Mouse (Mus musculus): Measurements from ENCODE around the gene Blvrb. TPM values are rescaled to one million over a fixed set of nuclear protein-coding genes. Genes with fewer than 3 reads are reported as not detected.

Blvrb gene
- polyA plus RNA-seq, 1 experiment from 2014 or later = 35.4 TPM

DNA sequence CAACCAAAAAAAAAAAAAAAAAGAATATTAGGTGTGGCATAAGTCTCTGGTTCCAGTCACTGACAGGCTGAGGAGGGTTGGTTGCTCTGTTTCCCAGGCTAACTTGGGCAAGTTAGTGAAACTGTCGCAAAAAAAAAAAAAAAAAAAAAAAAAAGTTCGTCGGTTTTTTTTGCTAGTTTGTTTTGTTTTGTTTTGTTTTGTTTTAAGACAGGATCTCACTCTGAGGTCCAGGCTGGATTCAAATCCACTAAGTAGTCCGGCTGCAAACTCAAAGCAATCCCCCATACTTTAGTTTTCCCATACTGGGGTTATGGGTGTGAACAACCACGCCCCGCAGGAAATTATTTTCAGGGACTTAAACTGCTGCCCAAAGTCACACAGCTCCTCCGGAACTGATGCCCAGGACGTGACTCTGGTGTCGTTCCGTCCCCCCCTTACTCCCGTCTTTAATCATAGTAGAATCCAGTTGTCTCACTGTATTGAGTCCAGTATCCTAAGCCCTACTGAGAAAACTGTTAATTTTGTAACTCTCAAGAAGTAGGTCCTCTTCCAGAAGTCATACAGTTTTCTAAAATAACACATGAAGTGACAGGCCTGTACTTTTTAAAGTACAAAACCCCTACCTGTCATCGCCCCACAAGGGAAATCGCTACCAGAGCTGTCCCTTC, 38.5 kb downstream of the Blvrb start:
- DNase-seq (ENCODE audit: low spot score) (no peak), ATAC-seq (ENCODE audit: low FRiP score) (peak; percentile 17)
- Histone ChIP-seq H3K27me3 (ENCODE audit: control insufficient read depth, insufficient read depth, low read length) (no peaks in the 10 kb centered on the region), H3K4me2 (replicated peaks; ENCODE audit: low read depth, low read length) (peak overlapping the region; percentile 37), H3K4me1 (replicated peaks; ENCODE audit: control insufficient read depth, insufficient read depth, low read length) (no peaks in the 10 kb centered on the region), H3K9ac (ENCODE audit: low read depth, low read length) (no peak overlapping the region; the same call in 1 of the 2 replicates), H3K36me3 (ENCODE audit: control insufficient read depth, insufficient read depth, low read length) (no peaks in the 10 kb centered on the region), H3K27ac (ENCODE audit: low read depth, low read length) (no peak overlapping the region), H3K9me3 (ENCODE audit: control insufficient read depth, low read length) (no peaks in the 10 kb centered on the region), H3K4me3 (ENCODE audit: low read depth, low read length) (peak overlapping the region; percentile 76)
- WGBS = 7% methylated on average over 13 of the region's 13 CpGs

DNA sequence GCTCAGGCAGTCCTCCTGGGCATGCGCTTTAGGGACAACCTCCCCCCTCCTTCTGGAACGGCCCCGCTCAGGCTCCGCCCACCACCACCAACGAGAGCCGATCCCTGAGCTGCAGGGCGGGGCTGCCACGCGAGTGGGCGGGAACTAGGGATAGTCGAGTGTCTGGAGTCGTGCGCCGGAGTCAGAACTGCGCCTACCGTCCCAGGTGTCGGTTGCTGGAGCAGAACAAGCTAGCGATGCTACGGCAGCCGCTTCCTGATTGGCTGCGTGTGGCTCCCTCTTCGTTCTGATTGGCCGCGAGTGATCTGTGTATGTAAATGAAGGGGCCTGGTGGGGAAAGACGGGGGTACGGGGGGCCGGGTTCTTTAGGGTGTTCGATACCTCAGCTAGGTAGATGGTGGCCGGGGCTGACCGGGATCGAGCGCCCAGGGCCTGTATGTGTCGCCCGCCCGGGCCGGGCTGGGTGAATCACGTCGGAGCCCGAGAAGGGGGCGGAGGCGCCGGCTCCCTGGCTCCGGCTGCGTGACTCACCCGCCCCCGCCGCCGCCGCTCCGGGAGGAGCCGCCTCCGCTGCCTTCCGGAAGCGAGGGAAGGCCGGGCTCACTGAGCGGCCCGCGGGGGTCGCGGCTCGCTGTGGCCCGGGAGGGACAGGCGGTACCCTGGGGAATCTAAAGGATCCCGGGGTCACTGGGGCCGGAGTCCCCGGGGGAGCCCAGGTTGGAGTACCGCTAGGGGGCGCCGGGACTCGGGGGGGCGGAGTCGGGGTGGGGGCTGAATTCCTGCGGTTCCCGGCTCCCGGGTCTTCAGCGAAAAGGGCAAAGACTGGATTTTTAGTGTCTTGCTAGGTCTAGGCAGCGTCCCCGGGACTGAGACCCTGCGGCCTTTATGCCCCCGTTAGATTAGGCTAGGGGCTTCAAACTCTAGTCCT, 39.3 kb downstream of the Blvrb start, which contains the start of gene Sertad1:
TSS of gene Sertad1 (plus strand) at position 141 of the 928 bp plus-strand sequence.
- ATAC-seq (ENCODE audit: low FRiP score) (peak; percentile 97), DNase-seq (ENCODE audit: low spot score) (peak; percentile 99)
- Histone ChIP-seq H3K27ac (ENCODE audit: low read depth, low read length) (peak within 1 kb of the TSS; percentile 83), H3K4me2 (replicated peaks; ENCODE audit: low read depth, low read length) (peak within 1 kb of the TSS; percentile 48), H3K27me3 (ENCODE audit: control insufficient read depth, insufficient read depth, low read length) (no peaks in the 10 kb centered on the region), H3K9ac (ENCODE audit: low read depth, low read length) (peak within 1 kb of the TSS; percentile 70), H3K36me3 (ENCODE audit: control insufficient read depth, insufficient read depth, low read length) (no peaks in the 10 kb centered on the region), H3K4me1 (replicated peaks; ENCODE audit: control insufficient read depth, insufficient read depth, low read length) (no peaks in the 10 kb centered on the region), H3K9me3 (ENCODE audit: control insufficient read depth, low read length) (no peaks in the 10 kb centered on the region), H3K4me3 (ENCODE audit: low read depth, low read length) (peak within 1 kb of the TSS; percentile 76)
- WGBS = under 1% methylated on average over 68 of the region's 80 CpGs

DNA sequence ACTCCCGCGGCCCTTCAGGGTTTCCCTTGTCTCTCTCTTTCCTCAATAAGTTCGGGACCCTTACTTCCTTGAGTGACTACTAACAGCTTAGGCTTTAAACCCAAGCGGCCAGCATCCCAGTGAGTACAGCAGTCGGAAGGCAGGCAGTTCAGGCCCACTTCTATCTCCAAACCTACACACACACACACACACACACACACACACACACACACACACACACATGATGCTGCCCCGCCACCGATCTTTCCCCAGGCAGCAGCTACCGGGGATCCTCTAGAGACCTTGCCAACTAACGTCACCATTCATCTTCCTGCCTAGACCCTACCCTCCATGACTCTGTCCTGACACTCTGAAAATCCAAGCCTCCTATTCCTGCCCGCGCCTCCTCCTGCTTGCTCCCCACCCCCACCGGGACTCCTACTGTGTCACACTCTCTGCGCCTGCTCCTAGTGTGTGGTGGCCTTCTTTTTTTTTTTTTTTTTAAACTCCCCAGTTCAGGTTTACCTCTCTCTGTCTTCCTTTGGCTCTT, 40.0 kb downstream of the Blvrb start:
- Histone ChIP-seq H3K4me2 (replicated peaks; ENCODE audit: low read depth, low read length) (peak overlapping the region; percentile 48), H3K27me3 (ENCODE audit: control insufficient read depth, insufficient read depth, low read length) (no peaks in the 10 kb centered on the region), H3K36me3 (ENCODE audit: control insufficient read depth, insufficient read depth, low read length) (no peaks in the 10 kb centered on the region), H3K9ac (ENCODE audit: low read depth, low read length) (peak overlapping the region; percentile 70), H3K27ac (ENCODE audit: low read depth, low read length) (peak overlapping the region; percentile 83), H3K9me3 (ENCODE audit: control insufficient read depth, low read length) (no peaks in the 10 kb centered on the region), H3K4me3 (ENCODE audit: low read depth, low read length) (peak overlapping the region; percentile 76), H3K4me1 (replicated peaks; ENCODE audit: control insufficient read depth, insufficient read depth, low read length) (no peaks in the 10 kb centered on the region)
- ATAC-seq (ENCODE audit: low FRiP score) (no peak), DNase-seq (ENCODE audit: low spot score) (no peak)
- WGBS = 2% methylated on average over 13 of the region's 13 CpGs

DNA sequence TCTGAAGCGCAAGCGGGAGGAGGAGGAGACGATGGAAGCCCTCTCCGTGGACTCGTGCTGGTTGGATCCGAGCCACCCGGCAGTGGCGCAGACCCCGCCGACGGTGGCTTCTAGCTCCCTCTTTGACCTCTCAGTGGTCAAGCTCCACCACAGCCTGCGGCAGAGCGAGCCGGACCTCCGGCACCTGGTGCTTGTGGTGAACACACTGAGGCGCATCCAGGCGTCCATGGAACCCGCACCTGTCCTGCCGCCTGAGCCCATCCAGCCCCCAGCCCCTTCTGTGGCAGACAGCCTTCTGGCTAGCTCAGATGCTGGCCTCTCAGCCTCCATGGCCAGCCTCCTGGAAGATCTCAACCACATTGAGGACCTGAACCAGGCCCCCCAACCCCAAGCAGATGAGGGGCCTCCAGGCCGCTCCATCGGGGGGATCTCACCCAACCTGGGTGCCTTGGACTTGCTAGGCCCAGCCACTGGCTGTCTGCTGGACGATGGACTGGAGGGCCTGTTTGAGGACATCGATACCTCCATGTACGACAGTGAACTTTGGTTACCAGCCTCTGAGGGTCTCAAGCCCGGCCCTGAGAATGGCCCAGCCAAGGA, 41.6 kb downstream of the Blvrb start:
- no peaks in the 10 kb centered on the region for H3K27me3 ChIP-seq (ENCODE audit: control insufficient read depth, insufficient read depth, low read length)
- DNase-seq (ENCODE audit: low spot score) (no peak), ATAC-seq (ENCODE audit: low FRiP score) (no peak)
- no peak overlapping the region for H3K4me2 ChIP-seq (replicated peaks; ENCODE audit: low read depth, low read length)
- H3K4me1 ChIP-seq (replicated peaks; ENCODE audit: control insufficient read depth, insufficient read depth, low read length) = no peaks in the 10 kb centered on the region
- 91% methylated on average over 25 of the region's 25 CpGs for WGBS
- no peaks in the 10 kb centered on the region for H3K36me3 ChIP-seq (ENCODE audit: control insufficient read depth, insufficient read depth, low read length)
- no peak overlapping the region for H3K9ac ChIP-seq (ENCODE audit: low read depth, low read length)
- no peak overlapping the region for H3K4me3 ChIP-seq (ENCODE audit: low read depth, low read length)
- no peaks in the 10 kb centered on the region for H3K9me3 ChIP-seq (ENCODE audit: control insufficient read depth, low read length)
- H3K27ac ChIP-seq (ENCODE audit: low read depth, low read length) = no peak overlapping the region

DNA sequence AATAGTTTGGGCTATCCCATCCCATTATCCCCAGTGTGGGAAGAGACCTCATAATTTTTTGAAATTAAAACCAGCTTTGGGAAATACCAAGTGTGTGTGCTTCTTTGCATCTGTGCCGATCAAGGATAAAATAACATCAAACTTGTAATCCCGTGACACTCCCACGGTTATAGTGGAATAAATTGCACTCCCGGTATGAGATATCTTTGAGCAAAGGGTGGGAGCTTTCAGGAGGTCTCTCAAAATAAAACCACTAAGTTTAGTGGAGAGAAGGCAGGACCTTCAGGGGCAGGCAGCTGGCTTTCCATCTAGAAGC, 42.4 kb downstream of the Blvrb start:
- peak overlapping the region; percentile 29 for H3K4me3 ChIP-seq (ENCODE audit: low read depth, low read length)
- H3K4me2 ChIP-seq (replicated peaks; ENCODE audit: low read depth, low read length) = peak overlapping the region; percentile 50
- H3K36me3 ChIP-seq (ENCODE audit: control insufficient read depth, insufficient read depth, low read length) = no peaks in the 10 kb centered on the region
- WGBS = 41% methylated on average over 4 of the region's 4 CpGs
- DNase-seq (ENCODE audit: low spot score) (no peak), ATAC-seq (ENCODE audit: low FRiP score) (no peak)
- H3K4me1 ChIP-seq (replicated peaks; ENCODE audit: control insufficient read depth, insufficient read depth, low read length) = no peaks in the 10 kb centered on the region
- no peaks in the 10 kb centered on the region for H3K9me3 ChIP-seq (ENCODE audit: control insufficient read depth, low read length)
- no peak overlapping the region for H3K27ac ChIP-seq (ENCODE audit: low read depth, low read length)
- no peaks in the 10 kb centered on the region for H3K27me3 ChIP-seq (ENCODE audit: control insufficient read depth, insufficient read depth, low read length)
- peak overlapping the region; percentile 19 for H3K9ac ChIP-seq (ENCODE audit: low read depth, low read length)

DNA sequence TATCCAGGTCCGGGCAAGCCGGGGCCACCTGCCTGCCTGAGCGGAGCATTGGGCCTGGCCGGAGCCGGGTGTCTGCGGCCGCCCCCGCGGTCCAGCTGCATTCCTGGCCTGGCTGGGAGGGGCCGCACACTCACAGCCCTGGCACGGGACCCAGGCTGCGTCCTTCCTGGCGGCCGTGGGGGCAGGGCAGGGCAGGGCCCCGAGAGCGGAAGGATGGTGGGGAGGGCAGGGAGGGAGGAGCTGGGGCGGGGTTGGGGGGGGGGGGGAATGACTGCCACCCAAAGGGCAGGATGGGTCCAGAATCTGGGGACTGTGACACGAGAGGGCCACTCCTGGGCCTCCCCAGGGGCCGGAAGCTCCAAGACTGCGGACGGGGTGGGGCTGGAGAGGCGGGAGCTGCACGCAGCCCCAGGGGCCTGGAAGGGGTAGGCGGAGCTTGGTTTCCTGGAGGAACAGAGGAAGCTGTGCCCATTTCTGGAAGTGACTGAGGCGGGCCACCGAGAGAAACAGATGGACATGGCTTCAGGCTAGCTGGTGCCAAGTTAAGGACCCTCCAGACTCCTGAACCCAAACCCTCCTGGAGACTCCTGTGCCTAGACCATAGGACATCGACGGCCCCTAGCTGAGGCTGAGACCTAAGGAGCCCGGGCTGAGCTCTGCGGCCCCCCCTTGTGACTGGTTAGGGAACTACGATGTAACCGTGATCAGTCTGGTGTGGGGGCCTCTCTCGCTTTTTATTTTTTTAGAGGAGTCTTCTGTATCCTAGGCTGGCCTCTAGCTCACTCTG, 43.0 kb downstream of the Blvrb start:
- peak overlapping the region; percentile 50 for H3K4me2 ChIP-seq (replicated peaks; ENCODE audit: low read depth, low read length)
- no peaks in the 10 kb centered on the region for H3K4me1 ChIP-seq (replicated peaks; ENCODE audit: control insufficient read depth, insufficient read depth, low read length)
- ATAC-seq (ENCODE audit: low FRiP score) = peak; percentile 43
- H3K9ac ChIP-seq (ENCODE audit: low read depth, low read length) = peak overlapping the region; percentile 19
- no peaks in the 10 kb centered on the region for H3K36me3 ChIP-seq (ENCODE audit: control insufficient read depth, insufficient read depth, low read length)
- H3K4me3 ChIP-seq (ENCODE audit: low read depth, low read length) = peak overlapping the region; percentile 29
- no peaks in the 10 kb centered on the region for H3K27me3 ChIP-seq (ENCODE audit: control insufficient read depth, insufficient read depth, low read length)
- whole genome bisulfite sequencing = under 1% methylated on average over 26 of the region's 33 CpGs
- DNase-seq (ENCODE audit: low spot score) = peak; percentile 81
- H3K27ac ChIP-seq (ENCODE audit: low read depth, low read length) = no peak overlapping the region
- H3K9me3 ChIP-seq (ENCODE audit: control insufficient read depth, low read length) = no peaks in the 10 kb centered on the region

DNA sequence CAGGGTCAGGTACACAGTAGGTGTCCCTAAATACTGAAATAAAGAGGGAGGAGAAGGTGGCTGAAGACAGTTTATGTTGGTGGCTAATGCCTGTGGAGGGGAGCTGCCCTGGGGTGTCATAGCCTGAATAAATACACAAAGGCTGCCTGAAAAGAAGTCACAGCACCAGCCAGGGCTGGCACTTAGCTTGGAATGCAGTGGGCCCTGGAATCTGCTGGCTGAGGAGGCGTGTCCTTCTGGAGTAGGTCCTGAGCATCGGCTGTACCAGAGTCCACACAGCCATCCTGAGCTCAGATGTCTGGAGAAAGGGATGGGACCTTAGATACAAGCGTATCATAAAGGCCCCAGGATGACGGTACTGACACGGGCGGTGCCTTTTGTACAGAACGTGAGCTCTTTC, 44.1 kb downstream of the Blvrb start:
- H3K9ac ChIP-seq (ENCODE audit: low read depth, low read length) = no peak overlapping the region
- H3K4me2 ChIP-seq (replicated peaks; ENCODE audit: low read depth, low read length) = no peak overlapping the region
- no peaks in the 10 kb centered on the region for H3K9me3 ChIP-seq (ENCODE audit: control insufficient read depth, low read length)
- H3K27ac ChIP-seq (ENCODE audit: low read depth, low read length) = no peak overlapping the region
- WGBS = 76% methylated on average over 7 of the region's 7 CpGs
- no peaks in the 10 kb centered on the region for H3K27me3 ChIP-seq (ENCODE audit: control insufficient read depth, insufficient read depth, low read length)
- no peaks in the 10 kb centered on the region for H3K4me1 ChIP-seq (replicated peaks; ENCODE audit: control insufficient read depth, insufficient read depth, low read length)
- H3K4me3 ChIP-seq (ENCODE audit: low read depth, low read length) = no peak overlapping the region
- H3K36me3 ChIP-seq (ENCODE audit: control insufficient read depth, insufficient read depth, low read length) = no peaks in the 10 kb centered on the region
- no peak for DNase-seq (ENCODE audit: low spot score)
- ATAC-seq (ENCODE audit: low FRiP score) = no peak

DNA sequence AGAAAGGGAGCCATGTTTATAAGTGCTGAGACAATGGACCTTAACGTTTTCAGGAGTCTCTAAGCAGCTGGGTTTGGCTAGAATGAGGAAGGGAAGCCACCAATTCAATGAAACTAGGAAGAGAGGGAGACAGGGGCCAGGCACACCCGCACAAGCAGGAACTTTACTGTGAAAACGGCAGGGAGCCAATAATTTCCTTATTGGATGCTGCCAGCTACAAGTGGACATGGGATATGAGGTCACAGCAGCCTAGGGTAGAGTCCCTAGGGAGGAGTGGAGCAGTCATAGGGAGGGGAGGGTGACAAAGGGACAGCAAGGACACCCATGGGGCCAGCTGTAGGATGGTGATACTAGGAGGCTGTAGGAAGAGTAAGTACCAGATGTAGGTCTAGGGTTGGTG, 45.2 kb downstream of the Blvrb start:
- Histone ChIP-seq H3K27me3 (ENCODE audit: control insufficient read depth, insufficient read depth, low read length) (no peaks in the 10 kb centered on the region), H3K9me3 (ENCODE audit: control insufficient read depth, low read length) (no peaks in the 10 kb centered on the region)
- 82% methylated on average over 3 of the region's 3 CpGs for WGBS

More for the DNA sequence above, 45.2 kb downstream of the Blvrb start:
- DNase-seq (ENCODE audit: low spot score) = no peak
- Histone ChIP-seq H3K36me3 (ENCODE audit: control insufficient read depth, insufficient read depth, low read length) (no peaks in the 10 kb centered on the region), H3K4me3 (ENCODE audit: low read depth, low read length) (no peak overlapping the region), H3K4me2 (replicated peaks; ENCODE audit: low read depth, low read length) (no peak overlapping the region), H3K4me1 (replicated peaks; ENCODE audit: control insufficient read depth, insufficient read depth, low read length) (no peaks in the 10 kb centered on the region), H3K27ac (ENCODE audit: low read depth, low read length) (no peak overlapping the region), H3K9ac (ENCODE audit: low read depth, low read length) (no peak overlapping the region)
- ATAC-seq (ENCODE audit: low FRiP score) = no peak

Measured in hindbrain, embryonic 11.5 days (tissue).